Comparison of ENCODE assay signal across 8 mouse cellular contexts in the genomic region with DNA sequence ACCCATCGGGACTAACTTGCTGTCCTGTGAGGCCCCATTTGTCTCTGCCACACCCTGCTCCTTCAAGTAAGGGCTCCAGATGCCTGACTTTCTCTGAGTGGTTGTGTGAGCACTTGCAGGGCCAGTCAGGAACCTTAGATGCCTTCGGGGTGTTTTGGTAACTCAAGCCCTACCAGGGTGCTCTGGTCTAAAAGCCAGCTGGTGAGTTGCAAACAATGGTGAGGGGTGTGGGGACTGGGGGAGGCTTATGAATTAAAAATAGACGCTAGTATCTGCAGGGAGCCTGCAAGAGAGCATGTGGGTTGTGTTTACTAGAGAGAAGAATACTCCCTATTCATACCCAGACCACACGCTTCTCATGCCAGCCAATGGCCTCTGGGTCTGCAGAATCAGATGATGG. TPM values are rescaled to one million over a fixed set of nuclear protein-coding genes. Genes with fewer than 3 reads are reported as not detected.
A peak's percentile ranks its signal among the peaks of the same experiment; 100 is the strongest.
DNase-seq lines count a peak whose midpoint lies in the region; ATAC-seq and TF ChIP-seq lines count a peak whose summit lies in the region.

No protein-coding gene starts in this region.

- no peak overlapping the region for H3K4me3 ChIP-seq in intestine, embryonic 14.5 days (ENCODE audit: low read depth, low read length)
- no peak overlapping the region for H3K4me3 ChIP-seq in intestine, embryonic 16.5 days (ENCODE audit: low read length)
- no peak overlapping the region for H3K4me3 ChIP-seq in embryonic facial prominence, embryonic 14.5 days (ENCODE audit: low read depth, low read length)
- no peak overlapping the region for H3K4me3 ChIP-seq in liver, adult 2 months (ENCODE audit: insufficient read depth, low read depth, low read length)

- H3K9ac ChIP-seq in intestine, embryonic 14.5 days (ENCODE audit: low read length), result no peak overlapping the region
- H3K9ac ChIP-seq in intestine, embryonic 16.5 days (ENCODE audit: low read depth, low read length), result no peak overlapping the region
- H3K9ac ChIP-seq in embryonic facial prominence, embryonic 14.5 days (ENCODE audit: low read depth, low read length), result no peak overlapping the region
- no peak overlapping the region for H3K9ac ChIP-seq in liver, adult 2 months (ENCODE audit: low read depth, low read length)

- DNase-seq in intestine, embryonic 14.5 days (ENCODE audit: low spot score), result no peak
- DNase-seq in NIH3T3 (ENCODE audit: low read depth), result peak; percentile 61
- peak; percentile 82 for DNase-seq in embryonic facial prominence, embryonic 14.5 days (ENCODE audit: low spot score)
- DNase-seq in liver, adult 2 months (ENCODE audit: extremely low read depth, low read depth, low spot score), result no peak
- DNase-seq in c-Kit-positive CD71-positive TER-119-positive erythroid progenitor cells, embryonic 14.5 days (ENCODE audit: low spot score), result no peak
- no peak for DNase-seq in adrenal gland, postnatal 4 days (ENCODE audit: low spot score in 2 of 2)

- 33% methylated on average over 4 of the region's 4 CpGs for WGBS in intestine, embryonic 14.5 days
- 43% methylated on average over 4 of the region's 4 CpGs for WGBS in intestine, embryonic 16.5 days
- WGBS in embryonic facial prominence, embryonic 14.5 days, result 19% methylated on average over 4 of the region's 4 CpGs
- WGBS in liver, adult 2 months, result 77% methylated on average over 4 of the region's 4 CpGs

- no peak for TF ChIP-seq POLR2A in liver, adult 2 months (IDR thresholded peaks at IDR 0.05; ENCODE audit: extremely low read depth, insufficient read depth, low read length)

- no peak overlapping the region for H3K4me2 ChIP-seq in intestine, embryonic 14.5 days (ENCODE audit: low read length)
- no peak overlapping the region for H3K4me2 ChIP-seq in intestine, embryonic 16.5 days (ENCODE audit: low read depth, low read length)
- 0 out of 2 replicates have a peak overlapping the region, but pooled peaks have one; percentile 6 for H3K4me2 ChIP-seq in embryonic facial prominence, embryonic 14.5 days (ENCODE audit: low read depth, low read length)

- H3K4me1 ChIP-seq in intestine, embryonic 14.5 days (replicated peaks; ENCODE audit: control insufficient read depth, insufficient read depth, low read length), result peaks cover 48% of the 10 kb centered on the region
- H3K4me1 ChIP-seq in intestine, embryonic 16.5 days (ENCODE audit: control insufficient read depth, insufficient read depth, low read length), result peaks cover 30% of the 10 kb centered on the region
- peaks cover 60% of the 10 kb centered on the region for H3K4me1 ChIP-seq in embryonic facial prominence, embryonic 14.5 days (ENCODE audit: control insufficient read depth, insufficient read depth, low read length)
- H3K4me1 ChIP-seq in liver, adult 2 months (ENCODE audit: control insufficient read depth, insufficient read depth, low read length), result peaks cover 3% of the 10 kb centered on the region; the same call in 1 of the 2 replicates

- ATAC-seq in intestine, embryonic 14.5 days (replicated peaks; ENCODE audit: low FRiP score, low TSS enrichment, low read depth), result 0 out of 2 replicates have a peak, but pooled peaks have one; percentile 26
- no peak for ATAC-seq in intestine, embryonic 16.5 days
- ATAC-seq in embryonic facial prominence, embryonic 14.5 days (ENCODE audit: low read depth), result peak; percentile 78
- ATAC-seq in granulocyte monocyte progenitor cell, adult 5-6 weeks (replicated peaks; ENCODE audit: poor library complexity, severe bottlenecking), result no peak

- no peaks in the 10 kb centered on the region for H3K79me2 ChIP-seq in liver, adult 2 months (ENCODE audit: control insufficient read depth, insufficient read depth, low read length)

- TF ChIP-seq CTCF in liver, adult 2 months (IDR thresholded peaks at IDR 0.05; ENCODE audit: low read depth, low read length), result no peak

- H3K27me3 ChIP-seq in intestine, embryonic 14.5 days (replicated peaks; ENCODE audit: control insufficient read depth, insufficient read depth, low read length), result no peaks in the 10 kb centered on the region
- H3K27me3 ChIP-seq in intestine, embryonic 16.5 days (replicated peaks; ENCODE audit: control insufficient read depth, insufficient read depth, low read length), result no peaks in the 10 kb centered on the region
- no peaks in the 10 kb centered on the region for H3K27me3 ChIP-seq in embryonic facial prominence, embryonic 14.5 days (replicated peaks; ENCODE audit: control insufficient read depth, insufficient read depth, low read length)
- H3K27me3 ChIP-seq in liver, adult 2 months (ENCODE audit: control insufficient read depth, insufficient read depth, low read length), result no peaks in the 10 kb centered on the region

- peaks cover 28% of the 10 kb centered on the region for H3K36me3 ChIP-seq in intestine, embryonic 14.5 days (ENCODE audit: control insufficient read depth, insufficient read depth, low read length)
- H3K36me3 ChIP-seq in intestine, embryonic 16.5 days (ENCODE audit: control insufficient read depth, insufficient read depth, low read length), result no peaks in the 10 kb centered on the region
- H3K36me3 ChIP-seq in embryonic facial prominence, embryonic 14.5 days (ENCODE audit: control insufficient read depth, insufficient read depth, low read length), result peaks cover 37% of the 10 kb centered on the region; the same call in 1 of the 2 replicates
- H3K36me3 ChIP-seq in liver, adult 2 months (ENCODE audit: control insufficient read depth, insufficient read depth, low read length), result no peaks in the 10 kb centered on the region

- H3K9me3 ChIP-seq in intestine, embryonic 14.5 days (ENCODE audit: control insufficient read depth, low read length), result no peaks in the 10 kb centered on the region
- no peaks in the 10 kb centered on the region for H3K9me3 ChIP-seq in intestine, embryonic 16.5 days (ENCODE audit: control insufficient read depth, low read length)
- H3K9me3 ChIP-seq in embryonic facial prominence, embryonic 14.5 days (ENCODE audit: control insufficient read depth, low read length), result no peaks in the 10 kb centered on the region

- H3K27ac ChIP-seq in intestine, embryonic 14.5 days (ENCODE audit: low read depth), result no peak overlapping the region
- no peak overlapping the region for H3K27ac ChIP-seq in intestine, embryonic 16.5 days (ENCODE audit: low read length)
- H3K27ac ChIP-seq in embryonic facial prominence, embryonic 14.5 days (replicated peaks; ENCODE audit: low read depth, low read length), result peak overlapping the region; percentile 78
- H3K27ac ChIP-seq in liver, adult 2 months (replicated peaks; ENCODE audit: insufficient read depth, low read depth, low read length), result peak overlapping the region; percentile 35; the same call in 1 of the 2 replicates

RNA-seq across cellular contexts. Expression of gene Tmcc2, which starts 15.8 kb away (rescaled TPM):
- 6.4 and 7.8 TPM in 2 replicates for polyA plus RNA-seq in intestine, embryonic 14.5 days (2014; fragmentation: Nextera tagmentation; extraction: Ambion mirVana)
- polyA plus RNA-seq in intestine, embryonic 16.5 days (2015; fragmentation: Nextera tagmentation; extraction: Ambion mirVana), result 9.4 and 12.2 TPM in 2 replicates
- polyA plus RNA-seq in embryonic facial prominence, embryonic 14.5 days (2014; fragmentation: Nextera tagmentation; extraction: Ambion mirVana), result 10.2 and 11.6 TPM in 2 replicates
- 1.6 and 1.9 TPM in 2 replicates for total RNA-seq in liver, adult 2 months (2014; rRNA removed)
- polyA plus RNA-seq in liver, adult 2 months (2012; rRNA removed), result 2.2 and 2.5 TPM in 2 replicates
- 10 to 100 TPM; 32.8 to 50.6 TPM for total RNA-seq in adrenal gland, postnatal 4 days (2021)
- 1.5 and 6.2 TPM in 2 replicates for total RNA-seq in granulocyte monocyte progenitor cell, adult 5-6 weeks (2014; fragmentation: Nextera tagmentation)
- total RNA-seq in granulocyte monocyte progenitor cell, adult 5-6 weeks (2017), result 3.7 and 4.2 TPM in 2 replicates

RNA-seq across cellular contexts. Expression of gene Dstyk, which starts 42.1 kb away (rescaled TPM):
- polyA plus RNA-seq in intestine, embryonic 14.5 days (2014; fragmentation: Nextera tagmentation; extraction: Ambion mirVana), result 11.4 and 13.1 TPM in 2 replicates
- polyA plus RNA-seq in intestine, embryonic 16.5 days (2015; fragmentation: Nextera tagmentation; extraction: Ambion mirVana), result 6.2 and 6.3 TPM in 2 replicates
- 15.6 and 16.1 TPM in 2 replicates for polyA plus RNA-seq in embryonic facial prominence, embryonic 14.5 days (2014; fragmentation: Nextera tagmentation; extraction: Ambion mirVana)
- total RNA-seq in liver, adult 2 months (2014; rRNA removed), result 8.9 and 10.1 TPM in 2 replicates
- polyA plus RNA-seq in liver, adult 2 months (2012; rRNA removed), result 3.6 and 4.1 TPM in 2 replicates
- total RNA-seq in adrenal gland, postnatal 4 days (2021), result 10 to 100 TPM; 28.3 to 29.0 TPM
- 16.4 and 19.2 TPM in 2 replicates for total RNA-seq in granulocyte monocyte progenitor cell, adult 5-6 weeks (2014; fragmentation: Nextera tagmentation)
- 18.1 and 43.1 TPM in 2 replicates for total RNA-seq in granulocyte monocyte progenitor cell, adult 5-6 weeks (2017)

RNA-seq across cellular contexts. Expression of gene Nuak2, which starts 59.3 kb away (rescaled TPM):
- 2.1 and 4.4 TPM in 2 replicates for polyA plus RNA-seq in intestine, embryonic 14.5 days (2014; fragmentation: Nextera tagmentation; extraction: Ambion mirVana)
- polyA plus RNA-seq in intestine, embryonic 16.5 days (2015; fragmentation: Nextera tagmentation; extraction: Ambion mirVana), result 4.6 and 5.6 TPM in 2 replicates
- 5.2 and 6.1 TPM in 2 replicates for polyA plus RNA-seq in embryonic facial prominence, embryonic 14.5 days (2014; fragmentation: Nextera tagmentation; extraction: Ambion mirVana)
- 3.8 and 4.8 TPM in 2 replicates for total RNA-seq in liver, adult 2 months (2014; rRNA removed)
- polyA plus RNA-seq in liver, adult 2 months (2012; rRNA removed), result 6.4 and 8.0 TPM in 2 replicates
- 1 to 10 TPM; 3.3 to 7.4 TPM for total RNA-seq in adrenal gland, postnatal 4 days (2021)
- 37.2 and 40.4 TPM in 2 replicates for total RNA-seq in granulocyte monocyte progenitor cell, adult 5-6 weeks (2014; fragmentation: Nextera tagmentation)
- 19.3 and 21.7 TPM in 2 replicates for total RNA-seq in granulocyte monocyte progenitor cell, adult 5-6 weeks (2017)

Comparison
In these comparisons a context has a peak if more than half of its experiments do, and no peak if none do; other contexts are left out.
1. ATAC-seq: peak in intestine, embryonic 14.5 days (single experiment) and embryonic facial prominence, embryonic 14.5 days (single experiment); none in intestine, embryonic 16.5 days (single experiment) and granulocyte monocyte progenitor cell, adult 5-6 weeks (single experiment).
2. DNase-seq: peak in NIH3T3 (single experiment) and embryonic facial prominence, embryonic 14.5 days (single experiment); none in intestine, embryonic 14.5 days (single experiment), liver, adult 2 months (single experiment), c-Kit-positive CD71-positive TER-119-positive erythroid progenitor cells, embryonic 14.5 days (single experiment) and adrenal gland, postnatal 4 days (0 of 2).
3. H3K27ac ChIP-seq: peak in embryonic facial prominence, embryonic 14.5 days (single experiment) and liver, adult 2 months (single experiment); none in intestine, embryonic 14.5 days (single experiment) and intestine, embryonic 16.5 days (single experiment).